Mouse (Mus musculus): Measurements from ENCODE around the gene Pard6b. TPM values are rescaled to one million over a fixed set of nuclear protein-coding genes. Genes with fewer than 3 reads are reported as not detected.
A peak's percentile ranks its signal among the peaks of the same experiment; 100 is the strongest.
"Not testable (repeated sequence)": the region's sequence is repeated elsewhere in the genome, so short reads cannot be mapped to it uniquely, and the experiment has no call there.

The Pard6b gene
- total RNA-seq, 2 experiments from 2014 or later, result 1.7 to 2.6 TPM

DNA sequence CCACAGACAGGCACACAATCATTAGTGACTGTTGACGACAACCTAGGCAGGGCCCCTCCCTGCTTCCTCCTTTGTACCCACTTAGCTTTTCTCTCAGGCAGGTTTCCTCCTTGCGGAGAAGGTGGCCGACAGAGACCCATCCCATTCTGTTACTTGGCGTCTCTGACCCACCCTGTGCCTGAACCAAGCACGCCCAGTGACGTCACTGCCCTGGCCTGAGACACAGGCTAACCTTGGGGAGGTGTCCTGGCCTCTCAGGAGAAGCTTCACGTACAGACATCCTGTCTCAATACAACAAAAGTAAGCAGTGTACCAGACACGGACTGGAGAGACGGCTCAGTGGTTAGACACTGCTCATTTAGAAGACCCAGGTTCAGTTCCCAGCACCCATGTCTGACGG, 22.5 kb downstream of the Pard6b start:
- no peak for DNase-seq

DNA sequence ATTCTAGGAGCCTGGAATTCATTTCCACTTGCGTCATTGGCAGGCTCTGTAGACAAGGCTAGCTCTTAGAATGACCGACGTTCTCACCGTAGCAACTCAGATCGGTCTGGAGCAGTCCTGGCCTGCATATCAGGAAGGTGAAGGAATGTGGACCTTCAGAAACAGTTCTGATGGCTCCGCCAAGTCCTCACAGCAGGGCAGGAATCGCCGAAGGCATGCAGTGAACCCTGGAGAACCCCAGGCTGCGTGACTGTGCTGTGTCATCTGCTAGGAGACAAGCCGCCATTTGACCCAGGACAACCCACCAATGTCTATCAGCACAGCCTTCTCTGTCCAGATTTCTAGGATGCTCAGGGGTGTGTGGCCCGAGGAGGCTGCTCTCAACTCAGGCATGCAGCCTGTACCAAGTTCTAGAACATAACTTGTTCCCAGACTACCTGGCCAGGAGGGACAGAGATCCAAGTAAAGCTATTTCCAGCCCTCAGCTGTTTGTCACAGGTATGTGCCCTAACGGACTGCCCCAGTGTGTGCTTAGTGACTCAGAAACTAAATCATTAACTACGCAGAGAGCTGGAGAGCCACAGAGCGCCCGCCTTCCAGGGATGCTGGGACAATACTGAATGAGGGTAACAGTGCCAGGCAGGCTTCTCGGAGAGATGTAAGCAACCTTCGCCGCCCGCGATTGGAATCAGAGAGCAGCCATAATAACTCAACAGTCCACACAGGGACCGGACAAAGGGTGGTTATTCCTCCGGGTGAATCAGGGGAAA, 23.8 kb downstream of the Pard6b start:
- DNase-seq, result no peak

DNA sequence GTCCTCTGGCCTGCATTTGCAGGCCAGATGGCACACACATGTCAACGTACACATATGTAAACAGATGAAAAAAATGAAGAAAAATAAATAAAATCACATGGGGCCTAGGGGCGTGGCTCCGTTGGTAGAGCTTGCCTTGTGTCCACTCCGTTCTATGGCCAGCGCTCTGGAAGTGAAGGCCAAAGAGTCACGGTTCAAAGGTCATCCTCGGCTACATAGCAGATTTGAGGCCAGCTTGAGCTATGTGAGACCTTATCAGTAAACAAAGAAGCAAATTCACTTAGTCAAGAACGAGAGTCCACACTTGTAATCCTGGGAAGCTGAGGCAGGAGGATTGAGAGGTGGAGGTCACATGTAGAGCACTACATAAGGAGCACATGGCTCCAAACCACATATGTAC, 24.5 kb downstream of the Pard6b start:
- DNase-seq, result no peak

DNA sequence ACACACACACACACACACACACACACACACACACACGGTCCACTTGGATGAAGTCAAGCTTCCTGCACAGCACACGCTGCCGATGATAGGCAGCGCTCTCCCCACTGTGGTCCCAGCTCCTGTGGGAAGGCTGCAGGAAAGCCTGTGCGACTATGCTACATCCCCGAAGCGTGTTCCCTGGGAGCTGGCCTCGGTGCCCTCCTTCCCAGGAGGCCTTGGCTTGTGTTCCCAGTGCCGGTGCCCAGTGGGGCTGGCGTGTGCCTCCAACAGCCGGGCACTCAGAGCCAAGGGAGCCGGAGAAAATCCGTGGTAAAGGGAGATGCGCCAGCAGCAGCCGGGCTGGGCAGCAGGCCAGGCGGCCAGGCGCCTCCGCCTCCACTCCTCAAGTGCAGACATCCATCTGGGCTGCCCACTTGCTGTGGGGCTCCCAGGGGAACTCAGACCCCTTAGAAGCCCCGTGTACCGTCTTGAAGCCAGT, 25.9 kb downstream of the Pard6b start:
- peak; percentile 81 to 85 for DNase-seq

DNA sequence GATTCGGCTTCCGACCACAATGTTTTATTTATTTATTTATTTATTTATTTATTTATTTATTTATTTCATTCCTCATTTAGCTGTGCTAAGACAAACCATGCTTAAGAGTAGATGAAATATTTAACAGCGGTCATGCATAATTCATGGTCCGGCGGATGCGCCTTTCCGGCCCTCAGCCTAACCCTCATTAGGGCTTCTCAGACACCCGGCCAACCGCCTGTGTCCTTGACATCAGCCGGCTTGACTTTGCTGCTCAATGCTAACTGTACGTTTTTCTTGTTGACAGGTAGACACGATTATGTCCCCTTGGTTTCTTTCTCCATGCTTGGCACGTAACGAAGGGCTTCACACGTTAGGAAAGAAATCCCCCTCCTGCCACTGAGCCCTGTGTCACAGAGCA, 26.6 kb downstream of the Pard6b start:
- no peak for DNase-seq

DNA sequence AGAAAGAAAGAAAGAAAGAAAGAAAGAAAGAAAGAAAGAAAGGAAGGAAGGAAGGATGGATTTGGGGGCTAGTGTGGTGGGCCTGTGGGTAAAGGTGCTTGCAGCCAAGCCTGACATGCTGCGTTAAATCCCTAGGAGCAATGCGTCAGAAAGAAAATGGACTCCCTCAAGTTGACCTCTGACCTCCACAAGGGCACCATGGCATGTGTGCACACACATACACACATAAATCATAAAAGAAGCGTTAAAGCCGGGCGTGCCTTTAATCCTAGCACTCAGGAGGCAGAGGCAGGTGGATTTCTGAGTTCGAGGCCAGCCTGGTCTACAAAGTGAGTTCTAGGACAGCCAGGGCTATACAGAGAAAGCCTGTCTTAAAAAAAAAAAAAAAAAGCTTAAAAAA, 27.1 kb downstream of the Pard6b start:
- DNase-seq, result not testable (repeated sequence)

DNA sequence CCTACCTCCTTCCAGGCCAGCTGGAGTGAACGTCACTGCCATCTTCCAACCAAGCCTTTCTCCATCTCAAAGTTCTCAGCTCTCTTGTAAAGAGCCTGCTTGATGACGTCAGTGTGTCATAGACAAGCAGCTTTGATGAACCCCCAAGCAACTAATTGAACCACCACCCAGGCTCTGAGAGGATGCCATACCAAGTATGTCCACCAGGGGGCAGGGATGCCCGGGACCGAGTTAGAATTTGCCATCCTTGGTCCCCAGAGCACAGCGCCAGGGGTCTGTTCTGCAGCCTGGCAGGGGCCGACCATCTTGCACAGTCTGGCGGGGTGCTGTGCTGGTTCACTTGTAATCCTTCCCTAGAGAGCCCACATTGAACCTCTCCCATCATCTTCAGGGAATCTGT, 31.1 kb downstream of the Pard6b start:
- peak; percentile 30 to 83 for DNase-seq

DNA sequence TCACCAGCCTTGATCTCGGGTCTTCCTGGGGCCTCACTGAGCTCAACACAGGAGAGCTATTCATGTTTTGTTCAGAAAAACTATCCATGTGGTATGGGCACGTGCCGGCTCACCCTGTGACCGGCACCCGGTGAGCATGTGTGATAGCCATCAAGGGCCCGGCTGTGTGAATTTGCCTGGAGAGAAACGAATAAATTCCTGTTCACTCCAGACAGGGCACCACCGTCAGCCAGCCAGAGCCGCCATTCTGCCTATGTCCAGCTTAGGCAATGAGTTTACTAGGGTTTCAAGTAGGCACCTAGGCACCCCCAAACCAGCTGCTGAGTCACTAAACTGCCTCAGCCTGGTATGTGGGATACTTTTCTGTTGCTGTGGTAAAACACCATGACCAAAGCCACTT, 32.5 kb downstream of the Pard6b start:
- DNase-seq, result no peak

DNA sequence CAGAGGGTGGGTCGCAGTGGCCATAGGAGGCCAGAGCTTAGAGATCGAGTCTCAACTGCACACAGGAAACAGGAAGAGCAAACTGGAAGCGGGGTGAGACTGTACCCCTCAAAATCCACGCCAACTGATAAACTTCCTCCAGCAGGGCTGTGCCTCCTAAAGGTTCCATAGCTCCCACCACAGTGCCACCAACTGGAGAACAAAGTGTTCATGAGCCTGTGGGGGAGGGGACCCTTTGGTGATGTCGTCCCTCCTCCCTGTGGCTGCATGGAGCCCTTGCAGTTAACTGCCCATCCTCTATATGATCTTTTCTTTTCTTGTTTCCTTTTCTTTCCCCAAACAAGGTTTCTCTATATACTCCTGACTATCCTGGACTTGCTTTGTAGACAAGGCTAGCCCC, 32.9 kb downstream of the Pard6b start:
- DNase-seq, result no peak

DNA sequence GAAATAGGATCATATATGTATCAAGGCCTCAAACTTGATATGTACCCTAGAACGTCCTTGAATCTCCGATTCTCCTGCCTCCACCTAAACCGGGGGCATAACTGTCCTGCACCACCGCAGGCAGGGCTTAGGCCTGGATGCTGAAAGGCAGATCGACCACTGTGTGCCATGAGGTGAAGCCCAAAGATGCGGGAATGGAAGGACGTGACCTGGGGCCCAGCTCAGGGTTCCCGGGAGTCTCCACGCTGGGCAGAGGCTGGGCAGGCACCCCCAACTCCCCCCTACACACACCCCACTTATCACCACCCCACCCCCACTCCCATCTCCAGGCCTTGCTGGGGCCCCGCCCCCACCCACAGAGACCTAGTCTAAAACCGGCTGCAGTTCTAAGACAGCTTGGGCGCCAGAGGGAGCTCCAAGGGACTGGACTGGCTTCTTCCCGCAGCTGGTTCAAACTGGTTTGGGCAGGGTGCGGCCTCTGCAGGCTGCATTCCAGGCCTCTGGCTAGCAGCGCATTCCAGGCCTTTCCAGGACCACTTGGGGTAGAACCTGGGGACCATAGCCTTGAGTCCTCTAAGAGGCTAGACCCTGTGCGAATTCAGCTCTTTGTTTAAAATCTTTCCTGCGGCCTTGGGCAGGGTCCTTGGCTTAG, 34.0 kb downstream of the Pard6b start:
- peak; percentile 53 to 66 for DNase-seq

DNA sequence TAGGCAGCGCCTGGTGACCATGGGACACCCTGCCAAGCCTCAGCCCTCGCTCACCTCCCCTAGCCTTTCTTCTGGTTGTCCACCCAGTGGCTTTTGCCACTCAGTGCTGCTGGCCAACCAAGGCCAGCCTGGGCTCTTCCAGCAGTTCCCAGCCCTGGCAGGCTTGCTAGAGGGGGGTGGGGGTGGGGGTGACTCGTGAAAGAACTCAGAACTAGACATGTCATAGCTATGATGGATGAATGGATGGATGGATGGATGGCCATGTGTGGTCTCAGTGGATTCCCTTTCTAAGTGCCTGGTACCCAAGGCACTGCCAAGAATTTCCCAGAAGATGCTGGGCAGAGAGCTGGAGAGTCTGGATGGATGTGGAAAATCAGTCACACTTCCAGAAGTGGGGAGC, 35.0 kb downstream of the Pard6b start:
- no peak for DNase-seq

DNA sequence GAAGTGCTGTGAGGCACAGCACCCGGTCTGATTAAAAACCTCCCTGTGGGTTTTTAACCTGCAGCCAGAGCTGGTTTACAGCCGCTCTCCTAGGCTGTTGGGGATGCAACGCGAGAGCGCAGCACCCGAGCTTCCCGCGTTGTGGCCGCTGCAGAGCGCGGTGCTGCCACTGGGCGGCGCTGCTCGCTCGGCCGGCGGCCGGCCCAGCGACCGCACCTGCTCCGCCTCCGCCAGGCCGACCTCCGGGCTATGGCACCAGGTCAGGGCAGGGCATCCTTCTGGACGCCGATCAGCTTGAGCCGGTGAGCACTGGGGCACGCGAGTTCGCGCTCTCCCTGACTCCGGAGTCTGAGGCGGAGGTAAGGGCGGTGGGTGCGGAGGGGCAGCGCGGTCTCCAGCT, 36.3 kb downstream of the Pard6b start:
- DNase-seq, result peak; percentile 19 to 35

DNA sequence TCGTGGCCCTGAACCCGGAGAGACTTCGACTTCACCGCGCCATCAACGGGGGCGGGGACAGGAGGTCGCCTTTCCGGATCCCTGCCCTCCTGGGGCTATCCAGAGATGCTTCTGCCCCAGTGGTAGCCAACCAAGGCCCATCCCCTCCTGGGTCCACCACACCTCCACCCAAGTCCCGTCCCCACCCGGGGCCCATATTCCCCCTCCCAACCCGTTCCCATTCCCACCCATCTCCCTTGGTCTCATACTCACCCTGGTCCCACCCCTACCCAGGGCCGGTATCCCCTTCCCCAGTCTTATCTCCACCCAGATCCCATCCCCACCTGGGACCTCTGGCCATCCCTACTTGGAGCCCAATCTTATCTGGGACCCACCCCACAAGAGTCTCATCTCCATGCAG, 36.7 kb downstream of the Pard6b start:
- no peak for DNase-seq

DNA sequence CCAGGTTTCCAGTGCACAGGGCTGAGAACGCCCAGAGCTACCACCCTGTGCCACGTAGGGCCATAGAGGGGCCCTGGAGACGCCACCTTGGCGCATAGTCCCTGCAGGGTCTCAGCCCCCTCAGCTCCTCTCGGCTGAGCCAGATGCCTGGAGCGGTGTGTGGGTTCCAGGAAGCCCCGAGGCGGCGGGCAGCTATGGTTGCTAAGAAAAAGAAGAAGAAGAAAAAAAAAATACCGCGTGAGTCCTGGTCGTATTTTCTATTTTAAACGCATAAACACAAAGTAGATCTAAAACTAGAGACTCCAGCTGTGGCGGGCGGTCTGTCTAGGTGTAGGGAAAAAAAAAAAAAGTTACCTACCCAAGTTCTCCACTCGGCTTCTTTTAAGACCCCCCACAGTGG, 37.2 kb downstream of the Pard6b start:
- no peak for DNase-seq

DNA sequence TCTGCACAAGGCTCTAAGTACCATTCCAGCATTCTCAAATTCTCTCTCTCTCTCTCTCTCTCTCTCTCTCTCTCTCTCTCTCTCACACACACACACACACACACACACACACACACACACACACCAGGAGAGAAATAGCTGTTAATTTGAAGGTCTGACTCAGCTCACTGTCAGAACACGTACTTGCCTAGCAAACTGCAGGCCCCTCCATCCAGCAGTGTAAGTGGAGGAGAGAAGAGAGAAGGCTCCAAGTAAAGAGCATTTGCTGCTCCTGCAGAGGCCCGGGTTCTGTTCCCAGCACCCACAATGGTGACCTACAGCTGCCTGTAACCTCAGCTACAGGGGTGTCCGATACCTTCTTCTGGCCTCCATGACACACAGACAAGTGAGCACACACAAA, 37.7 kb downstream of the Pard6b start:
- no peak for DNase-seq

DNA sequence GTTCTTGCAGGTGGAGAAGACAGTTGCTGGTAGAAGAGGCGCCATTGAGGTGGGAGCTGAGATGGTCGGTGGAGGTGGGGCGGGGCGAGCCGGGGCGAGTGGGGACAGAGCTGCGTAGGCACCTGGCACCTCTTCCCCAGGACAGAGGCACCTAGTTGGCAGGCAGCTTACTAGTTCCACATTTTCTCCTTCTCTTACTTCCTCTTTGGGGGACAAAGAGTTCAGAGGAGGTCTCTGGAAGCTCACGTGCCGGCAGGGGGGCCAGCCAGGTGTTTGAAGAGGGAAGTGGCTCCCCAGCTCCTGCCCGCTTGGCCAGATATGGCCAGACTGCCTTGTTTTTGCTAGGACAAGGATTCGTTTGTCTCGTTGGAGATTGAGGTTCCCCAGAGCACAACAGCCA, 38.3 kb downstream of the Pard6b start:
- no peak for DNase-seq

DNA sequence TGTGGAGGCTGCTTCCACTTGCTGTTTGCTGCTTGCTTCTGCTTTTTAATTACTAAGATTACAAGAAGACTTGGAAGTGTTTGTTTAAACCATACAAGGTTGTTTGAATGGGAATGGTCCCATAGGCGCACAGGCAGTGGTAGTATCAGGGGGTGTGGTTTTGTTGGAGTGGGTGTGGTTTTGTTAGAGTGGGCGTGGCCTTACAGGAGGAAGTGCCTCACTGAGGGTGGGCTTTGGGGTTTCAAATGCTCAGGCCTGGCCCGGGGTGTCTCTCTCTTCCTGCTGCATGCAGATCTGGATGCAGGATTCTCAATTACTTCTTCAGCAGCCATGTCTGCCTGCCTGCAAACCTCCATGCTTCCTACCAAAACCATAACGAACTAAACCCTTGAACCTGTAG, 40.1 kb downstream of the Pard6b start:
- DNase-seq, result no peak

DNA sequence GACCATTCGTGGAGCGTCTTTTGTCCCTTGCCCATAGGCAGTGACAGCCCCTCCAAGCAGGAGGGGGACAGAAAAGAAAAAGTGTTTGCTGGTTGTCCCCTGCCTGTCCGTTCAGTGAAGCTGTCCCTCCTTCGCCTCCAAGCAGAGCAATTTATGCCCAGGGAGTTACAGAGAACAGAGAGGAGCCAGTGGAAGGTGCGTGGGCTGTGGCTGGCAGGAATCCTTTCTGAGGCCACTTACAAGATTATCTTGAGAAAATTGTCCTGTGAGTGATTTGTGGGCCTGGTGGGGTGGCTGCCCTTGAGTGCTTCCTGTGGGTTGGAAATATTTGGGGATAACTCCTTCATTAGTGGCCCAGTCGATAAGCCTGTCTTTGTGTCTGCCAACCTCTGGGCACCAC, 42.8 kb downstream of the Pard6b start:
- DNase-seq, result no peak

DNA sequence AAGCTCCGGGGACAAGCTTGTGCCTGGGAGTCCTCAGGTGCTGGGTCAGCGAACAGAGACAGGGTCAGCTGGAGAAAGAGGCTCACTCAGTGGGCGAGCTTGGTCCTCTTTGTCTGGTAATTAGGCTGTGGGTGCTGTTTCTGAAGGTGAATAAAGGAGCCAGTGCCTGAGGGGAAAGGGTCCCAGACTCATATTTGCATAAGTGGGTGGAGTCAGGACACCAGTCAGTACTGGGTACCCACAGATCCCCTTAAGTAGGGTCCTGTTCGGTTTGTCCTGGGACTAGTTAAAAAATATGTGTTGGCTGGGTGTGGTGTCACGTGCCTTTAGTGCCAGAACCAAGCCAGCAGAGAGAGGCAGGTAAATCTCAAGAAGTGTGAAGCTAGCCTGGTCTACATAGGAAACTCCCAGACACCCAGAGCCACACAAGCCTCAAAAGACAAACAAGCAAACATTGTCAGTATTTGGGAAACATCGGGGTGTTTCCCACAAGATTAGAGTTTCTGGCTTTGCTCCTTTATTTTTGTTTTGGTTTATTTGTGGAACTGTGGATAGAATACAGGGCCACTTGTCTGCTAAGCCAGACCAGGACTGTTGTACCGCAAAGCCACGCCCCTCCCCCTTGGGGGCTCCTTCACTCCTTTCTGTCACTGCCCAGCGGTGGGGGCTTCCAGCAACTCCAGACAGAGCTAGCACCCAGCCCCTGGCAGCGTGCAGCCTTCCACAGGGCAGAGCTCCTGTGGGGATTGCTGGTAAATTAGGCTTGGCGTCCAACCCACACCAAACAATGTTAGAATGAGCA, 44.7 kb downstream of the Pard6b start:
- DNase-seq, result no peak

DNA sequence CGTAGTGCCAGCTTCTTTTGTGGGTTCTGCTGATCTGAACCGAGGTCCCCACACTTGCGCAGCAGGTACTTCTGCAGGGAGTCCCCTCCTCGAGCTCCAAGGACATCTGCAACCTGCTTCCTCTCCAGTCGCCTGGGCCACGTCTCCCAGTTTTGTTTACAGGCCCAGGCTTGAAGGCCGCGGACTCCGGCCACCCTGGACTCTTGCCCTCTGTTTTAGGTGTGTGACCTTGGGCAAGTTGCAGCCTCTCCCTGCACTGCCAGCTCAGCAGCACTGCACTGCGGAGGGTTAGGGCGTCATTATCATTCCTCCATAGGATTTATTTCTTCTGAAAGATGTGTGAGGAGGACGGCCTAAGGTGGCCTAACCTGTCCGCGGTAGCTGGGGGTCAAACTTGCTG, 47.0 kb downstream of the Pard6b start:
- DNase-seq, result no peak

DNA sequence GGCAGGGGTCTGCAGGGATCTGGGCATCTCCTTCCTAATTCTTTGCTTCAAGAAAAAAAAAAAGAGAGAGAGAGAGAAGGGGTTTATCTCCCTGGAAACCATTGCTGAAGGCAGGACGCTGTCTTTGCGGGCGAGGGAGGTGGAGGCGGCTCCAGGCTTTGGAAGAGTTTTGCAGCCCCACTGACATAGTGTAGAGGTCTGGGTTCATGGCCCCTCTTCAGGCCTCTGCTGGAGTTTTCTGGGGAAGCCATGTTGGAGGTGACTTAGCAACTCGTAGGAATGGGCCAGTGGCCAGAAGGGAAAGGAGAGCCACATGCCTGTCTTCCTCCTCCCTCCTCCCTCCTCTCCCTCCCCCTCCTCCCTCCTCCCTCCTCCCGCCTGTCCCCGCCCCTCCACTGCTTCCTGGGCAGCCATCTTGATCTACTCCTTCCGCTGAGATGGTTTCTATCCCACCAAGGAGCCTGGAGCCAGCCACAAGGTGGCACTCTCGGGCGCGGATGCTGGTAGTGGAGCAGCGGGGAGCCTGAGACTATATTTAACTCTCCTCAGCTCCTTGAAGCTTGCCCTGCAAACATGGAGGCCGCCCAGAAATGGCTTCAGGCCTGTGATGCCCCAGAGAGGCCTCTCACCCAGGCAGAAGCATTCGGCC, 47.5 kb downstream of the Pard6b start:
- peak; percentile 61 to 64 for DNase-seq

DNA sequence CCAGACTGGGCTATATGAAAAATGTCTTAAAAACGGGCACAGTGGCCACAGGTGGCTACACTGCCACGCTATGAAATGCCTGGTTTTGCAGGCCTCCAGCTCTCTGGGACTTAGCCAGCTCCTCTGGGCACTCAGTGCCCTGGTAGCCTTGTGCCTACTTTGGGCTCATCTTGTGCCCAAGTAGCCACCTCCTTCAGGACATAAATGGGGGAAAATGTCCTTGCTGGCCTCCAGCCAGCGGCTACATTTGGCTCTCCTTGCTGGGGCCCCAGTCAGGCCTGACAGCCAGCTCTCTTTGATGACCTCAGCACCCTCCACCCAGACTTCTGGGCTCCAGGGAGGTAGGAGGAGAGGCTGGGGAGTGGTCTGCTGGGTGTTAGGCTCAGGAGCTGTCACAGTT, 49.2 kb downstream of the Pard6b start:
- DNase-seq, result no peak

DNA sequence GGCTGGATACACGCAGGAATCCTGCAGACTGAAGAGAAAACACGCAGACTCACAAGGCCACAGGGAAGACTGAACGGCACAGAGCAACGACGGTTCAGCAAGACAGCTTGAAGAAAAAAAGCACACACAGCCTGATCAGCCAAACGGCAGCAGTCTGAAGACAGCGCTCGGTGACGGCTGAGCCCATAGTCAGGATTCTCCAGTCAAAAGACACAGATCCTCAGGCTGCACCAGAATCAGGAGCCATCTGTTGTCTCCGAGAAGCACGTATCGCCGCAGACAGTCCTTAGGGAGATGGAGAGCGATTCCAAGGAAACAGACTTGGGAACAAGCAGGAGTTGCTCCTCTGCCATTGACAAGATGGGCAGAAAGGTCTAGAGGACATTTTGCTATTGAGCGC, 56.4 kb downstream of the Pard6b start:
- no peak for DNase-seq
